Mouse (Mus musculus) brain, adult 2 months (tissue): ENCODE measurements around the gene Zfp729a.

ENCODE experiments used
- DNase-seq: peaks from one replicate; pipeline ENCODE4 v3.0.0; 2011; ENCODE audit warnings: low read depth, low spot score

The Zfp729a gene

DNA sequence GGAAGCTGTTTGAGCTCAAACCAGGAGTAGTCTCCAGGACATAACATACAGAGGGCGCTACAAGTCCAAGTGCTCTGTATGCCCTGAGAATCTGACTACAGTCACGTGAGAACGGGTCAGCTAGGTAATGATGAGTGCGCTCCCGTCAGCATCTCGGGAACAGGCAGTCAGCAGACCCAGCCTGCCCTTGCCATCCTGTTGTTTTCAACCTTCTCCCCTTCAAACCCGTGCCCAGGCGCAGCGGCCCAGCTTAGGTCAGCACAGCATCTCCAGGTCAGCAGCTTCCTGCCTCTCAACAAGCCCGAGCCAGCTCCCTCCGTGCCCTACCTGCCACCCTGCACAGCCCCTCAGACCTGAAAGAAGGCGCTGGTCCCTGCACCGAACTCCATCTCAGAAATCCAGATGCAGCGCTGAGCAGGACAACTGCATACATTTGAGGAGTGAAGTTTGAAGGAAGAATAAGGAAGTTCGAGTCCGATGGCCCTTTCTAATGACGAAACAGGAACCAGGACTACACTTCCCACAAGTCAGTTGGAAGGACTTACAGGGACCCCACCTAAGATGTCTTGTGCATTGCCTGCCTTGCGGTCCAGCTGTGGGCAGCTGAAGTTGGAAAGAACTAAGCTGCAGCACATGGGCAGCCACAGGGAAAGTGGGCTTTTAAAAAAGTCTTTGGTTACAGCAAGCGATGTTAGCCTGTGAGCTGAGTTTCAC lies at the start of gene Zfp729a, which contains the start of gene Gm49345:
Gene Zfp729a (minus strand): TSS at position 498 of the 714 bp plus-strand sequence.
Gene Gm49345 (minus strand): TSS at position 476 of the 714 bp plus-strand sequence.
- DNase-seq, result peak; percentile 98

DNA sequence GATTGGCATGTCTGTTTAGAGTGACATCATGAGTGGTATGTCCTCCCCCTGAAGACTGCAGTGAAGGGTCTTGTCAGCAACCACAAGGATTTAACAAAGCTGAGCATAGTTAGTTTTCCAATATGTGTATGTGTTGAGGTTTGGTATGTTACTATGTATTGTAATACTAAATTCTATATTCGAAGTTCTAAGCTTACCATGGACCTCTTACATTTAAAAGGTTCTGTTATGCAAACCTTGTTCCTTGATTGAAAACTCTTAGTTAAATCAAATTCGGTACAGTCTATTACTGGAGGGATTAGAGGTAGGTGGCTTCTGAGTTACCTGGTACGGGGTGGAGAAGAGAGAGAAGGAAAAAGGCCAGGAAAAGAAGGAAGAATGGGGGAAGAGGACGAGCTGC lies 49.4 kb upstream of the Zfp729a start, which contains the start of gene Zfp738:
Gene Zfp738 (minus strand): TSS at position 101 of the 400 bp plus-strand sequence.
- DNase-seq, result no peak

DNA sequence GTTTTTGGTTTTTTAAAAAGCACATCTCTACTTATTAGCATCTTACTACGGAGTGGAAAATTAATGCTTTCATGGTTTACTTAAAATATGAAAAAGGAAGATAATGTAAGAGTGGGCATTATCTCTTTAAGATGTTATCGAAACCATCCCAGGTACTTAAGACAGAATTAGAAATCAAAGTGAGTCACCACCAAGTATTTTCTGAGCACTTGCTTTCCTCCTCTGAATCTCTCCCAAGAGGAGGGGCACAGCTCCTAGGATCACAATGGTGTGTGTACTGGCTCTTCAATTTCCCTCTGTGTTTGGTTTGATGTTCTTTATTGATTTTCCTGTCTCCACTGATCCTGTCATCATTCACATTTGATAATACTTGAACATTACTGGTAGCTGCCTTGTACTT lies 46.2 kb upstream of the Zfp729a start:
- DNase-seq, result peak; percentile 52

GRCm38 (mm10) chr13:67682959-67683735 lies 45.6 kb upstream of the Zfp729a start:
- peak; percentile 98 for DNase-seq

DNA sequence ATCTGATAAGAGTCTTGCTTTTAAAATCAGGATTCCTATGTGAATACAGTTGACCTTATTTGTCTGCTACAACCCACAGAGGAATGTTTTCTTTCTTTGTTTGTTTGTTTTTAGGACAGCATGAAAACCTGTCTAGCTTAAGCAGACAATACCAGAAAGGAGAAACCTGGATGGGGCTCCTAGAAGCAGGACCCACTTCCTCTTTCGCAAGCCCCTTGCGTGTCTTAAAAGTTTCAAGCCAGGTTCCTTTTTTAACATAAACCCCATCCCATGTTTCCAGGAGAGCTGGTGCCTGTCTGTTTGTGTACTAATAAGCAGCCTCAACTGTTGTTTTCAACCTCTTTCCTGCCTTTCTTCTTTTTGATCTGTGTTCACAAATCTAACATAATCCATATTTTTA lies 37.3 kb upstream of the Zfp729a start:
- DNase-seq, result no peak

- no peak for DNase-seq
Measured at GRCm38 (mm10) chr13:67652496-67652895, 14.9 kb upstream of the Zfp729a start.

DNA sequence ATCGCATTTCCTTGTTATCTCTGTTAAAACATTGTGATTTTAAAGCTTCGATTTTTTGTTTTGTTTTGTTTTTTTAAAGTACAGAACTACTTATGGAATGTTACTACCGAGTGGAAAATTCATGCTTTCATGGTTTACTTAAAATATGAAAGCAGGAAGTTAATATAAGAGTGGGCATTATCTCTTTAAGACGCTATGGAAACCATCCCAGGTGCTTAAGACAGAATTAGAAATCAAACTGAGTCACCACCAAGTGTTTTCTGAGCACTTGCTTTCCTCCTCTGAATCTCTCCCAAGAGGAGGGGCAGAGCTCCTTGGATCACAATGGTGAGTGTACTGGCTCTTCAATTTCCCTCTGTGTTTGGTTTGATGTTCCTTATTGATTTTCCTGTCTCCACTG lies 27.5 kb downstream of the Zfp729a start:
- peak; percentile 22 for DNase-seq

DNA sequence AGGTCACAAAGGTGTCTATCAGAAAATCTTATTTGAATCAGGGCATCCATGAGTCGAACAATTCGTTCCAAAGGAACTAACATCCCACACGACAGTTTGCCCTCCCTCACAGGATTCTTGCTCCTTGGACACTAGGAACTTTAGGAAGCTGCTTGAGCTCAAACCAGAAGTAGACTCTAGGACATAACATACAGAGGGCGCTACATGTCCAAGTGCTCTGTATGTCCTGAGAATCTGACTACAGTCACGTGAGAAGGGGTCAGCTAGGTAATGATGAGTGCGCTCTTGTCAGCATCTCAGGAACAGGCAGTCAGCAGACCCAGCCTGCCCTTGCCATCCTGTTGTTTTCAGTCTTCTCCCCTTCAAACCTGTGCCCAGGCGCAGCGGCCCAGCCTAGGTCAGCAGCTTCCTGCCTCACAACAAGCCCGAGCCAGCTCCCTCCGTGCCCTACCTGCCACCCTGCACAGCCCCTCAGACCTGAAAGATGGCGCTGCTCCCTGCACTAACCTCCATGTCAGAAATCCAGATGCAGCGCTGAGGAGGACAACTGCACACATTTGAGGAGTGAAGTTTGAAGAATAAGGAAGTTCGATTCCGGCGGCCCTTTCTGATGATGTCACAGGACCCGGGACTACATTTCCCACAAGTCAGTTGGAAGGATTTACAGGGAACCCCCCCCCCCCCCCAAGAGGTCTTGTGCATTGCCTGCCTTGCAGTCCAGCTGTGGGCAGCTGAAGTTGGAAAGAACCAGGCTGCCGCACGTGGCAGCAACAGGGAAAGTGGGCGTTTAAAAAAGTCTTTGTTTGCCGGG lies 28.3 kb downstream of the Zfp729a start, which contains the start of gene Zfp729b:
Gene Zfp729b (minus strand): TSS at position 642 of the 811 bp plus-strand sequence.
- peak; percentile 97 for DNase-seq

GRCm38 (mm10) chr13:67572591-67573189 lies 64.9 kb downstream of the Zfp729a start:
- no peak for DNase-seq
